Mouse (Mus musculus) ES-Bruce4 (cell line): ENCODE measurements around the gene Scube1. TPM values are rescaled to one million over a fixed set of nuclear protein-coding genes. Genes with fewer than 3 reads are reported as not detected.
A peak's percentile ranks its signal among the peaks of the same experiment; 100 is the strongest.

Source experiments
- H3K27ac ChIP-seq: 2 replicates; pipeline ENCODE4 v1.5.1; 2012; ENCODE audit warnings: low read length, inconsistent platforms; ENCODE audit not compliant: insufficient read depth
- H3K27me3 ChIP-seq: 2 replicates; pipeline ENCODE4 v1.6.1; 2012; ENCODE audit warnings: mild to moderate bottlenecking, low read length, inconsistent platforms; ENCODE audit not compliant: control insufficient read depth, poor library complexity, insufficient read depth, severe bottlenecking
- H3K36me3 ChIP-seq: 2 replicates; pipeline ENCODE4 v1.6.1; 2012; ENCODE audit warnings: inconsistent platforms, mild to moderate bottlenecking, low read length, moderate library complexity; ENCODE audit not compliant: control insufficient read depth, poor library complexity, insufficient read depth, severe bottlenecking
- H3K4me1 ChIP-seq: one replicate; pipeline ENCODE4 v1.8.1; 2011; ENCODE audit warnings: low read length; ENCODE audit not compliant: control insufficient read depth, insufficient read depth
- H3K4me3 ChIP-seq: 2 replicates; pipeline ENCODE4 v1.5.1; 2011; ENCODE audit warnings: low read depth, mild to moderate bottlenecking, low read length
- H3K9ac ChIP-seq: 2 replicates; pipeline ENCODE4 v1.6.1; 2012; ENCODE audit warnings: low read depth, mild to moderate bottlenecking, inconsistent platforms; ENCODE audit not compliant: poor library complexity, severe bottlenecking
- H3K9me3 ChIP-seq: replicated peaks from 2 replicates; pipeline ENCODE4 v1.6.1; 2012; ENCODE audit warnings: mild to moderate bottlenecking, low read length, inconsistent platforms; ENCODE audit not compliant: control insufficient read depth, poor library complexity, insufficient read depth, severe bottlenecking
- CTCF ChIP-seq: IDR thresholded peaks from one replicate; pipeline ENCODE4 v1.8.1; 2011; ENCODE audit warnings: low read depth, low read length
- EP300 ChIP-seq: IDR thresholded peaks from 2 replicates; pipeline ENCODE4 v1.6.1; 2011; ENCODE audit warnings: low read depth, low read length; ENCODE audit not compliant: insufficient read depth
- POLR2A ChIP-seq: IDR thresholded peaks from one replicate; pipeline ENCODE4 v1.8.1; 2011; ENCODE audit warnings: low read length; ENCODE audit not compliant: insufficient read depth
- polyA plus RNA-seq: library from polyadenylated mRNA; stranded (reverse); fragments of >200 nt; gene quantifications from 2 replicates; pipeline ENCODE4 v1.2.4, GENCODE M21; 2011; ENCODE audit warnings: low read depth; ENCODE audit not compliant: missing spikeins, insufficient read depth, insufficient read length

The Scube1 gene
- polyA plus RNA-seq, 1 experiment: 0.51 TPM

GRCm38 (mm10) chr15:83568544-83568943 is 156.3 kb downstream of the Scube1 start:
- H3K9me3 ChIP-seq: no peaks in the 10 kb centered on the region
- H3K27ac ChIP-seq: no peak overlapping the region
- peaks cover 2% of the 10 kb centered on the region for H3K4me1 ChIP-seq
- H3K9ac ChIP-seq: no peak overlapping the region
- TF ChIP-seq CTCF: no peak
- TF ChIP-seq POLR2A: no peak
- TF ChIP-seq EP300: no peak
- H3K4me3 ChIP-seq: no peak overlapping the region
- H3K36me3 ChIP-seq: no peaks in the 10 kb centered on the region
- H3K27me3 ChIP-seq: no peaks in the 10 kb centered on the region

- H3K27ac ChIP-seq: no peak overlapping the region
- no peaks in the 10 kb centered on the region for H3K9me3 ChIP-seq
- H3K4me3 ChIP-seq: no peak overlapping the region
- no peaks in the 10 kb centered on the region for H3K27me3 ChIP-seq
- TF ChIP-seq EP300: no peak
- TF ChIP-seq POLR2A: no peak
- TF ChIP-seq CTCF: no peak
- peaks cover 2% of the 10 kb centered on the region for H3K4me1 ChIP-seq
- H3K9ac ChIP-seq: no peak overlapping the region
- no peaks in the 10 kb centered on the region for H3K36me3 ChIP-seq
Measured at GRCm38 (mm10) chr15:83567728-83568127, 157.1 kb downstream of the Scube1 start.

- Histone ChIP-seq H3K36me3 (no peaks in the 10 kb centered on the region), H3K27me3 (no peaks in the 10 kb centered on the region), H3K9me3 (no peaks in the 10 kb centered on the region), H3K4me3 (no peak overlapping the region), H3K9ac (no peak overlapping the region), H3K27ac (no peak overlapping the region), H3K4me1 (peaks cover 2% of the 10 kb centered on the region)
- TF ChIP-seq POLR2A (no peak), EP300 (no peak), CTCF (no peak)
Measured at GRCm38 (mm10) chr15:83566006-83566405, 158.8 kb downstream of the Scube1 start.

GRCm38 (mm10) chr15:83565434-83565833 is 159.4 kb downstream of the Scube1 start:
- Histone ChIP-seq H3K4me3 (no peak overlapping the region), H3K9ac (no peak overlapping the region), H3K27me3 (no peaks in the 10 kb centered on the region), H3K9me3 (no peaks in the 10 kb centered on the region), H3K27ac (no peak overlapping the region), H3K36me3 (no peaks in the 10 kb centered on the region), H3K4me1 (peaks cover 2% of the 10 kb centered on the region)
- TF ChIP-seq EP300: no peak
- TF ChIP-seq POLR2A: no peak
- TF ChIP-seq CTCF: no peak

- Histone ChIP-seq H3K27me3 (no peaks in the 10 kb centered on the region), H3K9ac (peak overlapping the region; percentile 20), H3K9me3 (no peaks in the 10 kb centered on the region), H3K4me3 (peak overlapping the region; percentile 61), H3K27ac (no peak overlapping the region), H3K4me1 (peaks cover 2% of the 10 kb centered on the region), H3K36me3 (no peaks in the 10 kb centered on the region)
- TF ChIP-seq POLR2A (no peak), CTCF (no peak), EP300 (no peak)
Measured at GRCm38 (mm10) chr15:83563857-83564651, 160.8 kb downstream of the Scube1 start.

- Histone ChIP-seq H3K9ac (peak within 1 kb of the TSS; percentile 20), H3K9me3 (no peaks in the 10 kb centered on the region), H3K27ac (peak within 1 kb of the TSS; percentile 1; the same call in 1 of the 2 replicates), H3K4me1 (peaks cover 2% of the 10 kb centered on the region), H3K27me3 (no peaks in the 10 kb centered on the region), H3K36me3 (no peaks in the 10 kb centered on the region), H3K4me3 (peak within 1 kb of the TSS; percentile 61)
- TF ChIP-seq POLR2A (no peak), EP300 (no peak), CTCF (no peak)
Measured at GRCm38 (mm10) chr15:83563327-83563856, 161.4 kb downstream of the Scube1 start, which contains the start of the genes Tspo and Mcat. Tspo (plus strand) TSS chr15:83563592. Mcat (minus strand) TSS chr15:83563787.
